ENCODE assay signal across 8 mouse cellular contexts in genomic region chr12:116202176-116202981, GRCm38 (mm10).
A peak's percentile ranks its signal among the peaks of the same experiment; 100 is the strongest.
DNase-seq lines count a peak whose midpoint lies in the region; ATAC-seq and TF ChIP-seq lines count a peak whose summit lies in the region.

No protein-coding gene starts in this region.

- WGBS in kidney, postnatal 0 days, result 34% methylated on average over 9 of the region's 9 CpGs
- WGBS in liver, embryonic 13.5 days (ENCODE audit: insufficient replicate concordance), result 25% methylated on average over 9 of the region's 9 CpGs
- 39% methylated on average over 9 of the region's 9 CpGs for WGBS in neural tube, embryonic 12.5 days

- DNase-seq in CD8-positive naive resting alpha-beta T cell, adult 2 months (ENCODE audit: low read depth in 2 of 2, low spot score in 2 of 2), result peak; percentile 38 to 62
- DNase-seq in adrenal gland, adult 18-20 months (ENCODE audit: low spot score in 2 of 2), result peak; percentile 50 to 66
- peak; percentile 72 for DNase-seq in embryo, embryonic 10.5 days (ENCODE audit: low spot score)
- DNase-seq in gastrocnemius, postnatal 25 days, result peak; percentile 32
- DNase-seq in kidney, postnatal 0 days (ENCODE audit: low spot score), result peak; percentile 76
- peak; percentile 6 for DNase-seq in liver, embryonic 13.5 days
- peak; percentile 22 to 29 for DNase-seq in thymus, adult 18-20 months

- peak; percentile 88 for TF ChIP-seq CTCF in kidney, postnatal 0 days (IDR thresholded peaks at IDR 0.05; ENCODE audit: low read depth)

- peak; percentile 68; the same call in 1 of the 2 replicates for ATAC-seq in kidney, postnatal 0 days (replicated peaks; ENCODE audit: low FRiP score, low read depth)
- ATAC-seq in liver, embryonic 13.5 days (ENCODE audit: low read depth), result peak; percentile 29; the same call in 1 of the 2 replicates
- peak; percentile 57; the same call in 1 of the 2 replicates for ATAC-seq in neural tube, embryonic 12.5 days (ENCODE audit: low FRiP score, low read depth)

- no peak overlapping the region for H3K27ac ChIP-seq in kidney, postnatal 0 days
- H3K27ac ChIP-seq in liver, embryonic 13.5 days, result no peak overlapping the region
- no peak overlapping the region for H3K27ac ChIP-seq in neural tube, embryonic 12.5 days

- no peaks in the 10 kb centered on the region for H3K9me3 ChIP-seq in kidney, postnatal 0 days (replicated peaks; ENCODE audit: low read length)
- H3K9me3 ChIP-seq in liver, embryonic 13.5 days (replicated peaks), result no peaks in the 10 kb centered on the region
- no peaks in the 10 kb centered on the region for H3K9me3 ChIP-seq in neural tube, embryonic 12.5 days

- H3K4me2 ChIP-seq in kidney, postnatal 0 days (ENCODE audit: low read length), result no peak overlapping the region
- H3K4me2 ChIP-seq in liver, embryonic 13.5 days, result no peak overlapping the region
- no peak overlapping the region for H3K4me2 ChIP-seq in neural tube, embryonic 12.5 days (replicated peaks)

- no peak overlapping the region for H3K4me3 ChIP-seq in kidney, postnatal 0 days (replicated peaks; ENCODE audit: low read depth, low read length)
- no peak overlapping the region for H3K4me3 ChIP-seq in liver, embryonic 13.5 days (replicated peaks)
- no peak overlapping the region for H3K4me3 ChIP-seq in neural tube, embryonic 12.5 days

- H3K4me1 ChIP-seq in kidney, postnatal 0 days (replicated peaks; ENCODE audit: insufficient read depth, low read length), result no peaks in the 10 kb centered on the region
- H3K4me1 ChIP-seq in liver, embryonic 13.5 days (replicated peaks), result no peaks in the 10 kb centered on the region
- H3K4me1 ChIP-seq in neural tube, embryonic 12.5 days, result no peaks in the 10 kb centered on the region

- H3K27me3 ChIP-seq in kidney, postnatal 0 days (ENCODE audit: insufficient read depth, low read length), result no peaks in the 10 kb centered on the region
- no peaks in the 10 kb centered on the region for H3K27me3 ChIP-seq in liver, embryonic 13.5 days
- H3K27me3 ChIP-seq in neural tube, embryonic 12.5 days (replicated peaks), result no peaks in the 10 kb centered on the region

- no peak overlapping the region for H3K9ac ChIP-seq in kidney, postnatal 0 days (ENCODE audit: low read depth, low read length)
- H3K9ac ChIP-seq in liver, embryonic 13.5 days, result no peak overlapping the region
- H3K9ac ChIP-seq in neural tube, embryonic 12.5 days, result no peak overlapping the region

- no peaks in the 10 kb centered on the region for H3K36me3 ChIP-seq in kidney, postnatal 0 days (ENCODE audit: insufficient read depth, low read length)
- H3K36me3 ChIP-seq in liver, embryonic 13.5 days, result no peaks in the 10 kb centered on the region
- H3K36me3 ChIP-seq in neural tube, embryonic 12.5 days, result no peaks in the 10 kb centered on the region

Comparison
In these comparisons a context has a peak if more than half of its experiments do, and no peak if none do; other contexts are left out.
1. DNase-seq: peak in every context shown above with its lines; median percentile 76 in kidney, postnatal 0 days; 72 in embryo, embryonic 10.5 days; 58 in adrenal gland, adult 18-20 months; 50 in CD8-positive naive resting alpha-beta T cell, adult 2 months; 32 in gastrocnemius, postnatal 25 days; 26 in thymus, adult 18-20 months; 6 in liver, embryonic 13.5 days.